Mouse (Mus musculus): ENCODE data around the gene S100b. TPM values are rescaled to one million over a fixed set of nuclear protein-coding genes. Genes with fewer than 3 reads are reported as not detected.
A peak's percentile ranks its signal among the peaks of the same experiment; 100 is the strongest.

The S100b gene
- polyA plus RNA-seq, 1 experiment from 2014 or later: not detected

DNA sequence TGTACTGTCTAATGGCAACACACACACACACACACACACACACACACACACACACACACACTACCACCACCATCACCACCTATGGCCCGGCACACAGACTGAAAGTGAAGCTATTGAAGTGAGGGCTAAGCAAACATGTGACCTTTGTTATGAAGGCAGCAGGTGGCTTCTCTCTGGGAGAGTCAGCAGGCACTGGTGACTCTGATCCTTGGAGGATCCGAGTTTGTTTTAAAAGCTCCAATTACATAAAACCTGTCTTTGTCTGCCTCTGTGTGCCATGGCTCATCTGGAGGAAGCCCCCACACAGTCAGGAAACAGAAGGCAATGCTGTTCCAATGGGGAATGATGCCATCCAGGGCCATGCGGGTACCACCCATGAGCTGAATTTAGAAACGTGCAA lies 7.1 kb upstream of the S100b start:
- Histone ChIP-seq H3K27me3 (ENCODE audit: low read depth, poor library complexity, severe bottlenecking) (no peaks in the 10 kb centered on the region), H3K9me3 (replicated peaks) (no peaks in the 10 kb centered on the region), H3K36me3 (no peaks in the 10 kb centered on the region), H3K27ac (replicated peaks) (no peak overlapping the region), H3K4me1 (peaks cover 23% of the 10 kb centered on the region), H3K4me3 (no peak overlapping the region)
- peak; percentile 17 for DNase-seq (ENCODE audit: low spot score)
- 58% methylated on average over 4 of the region's 4 CpGs for WGBS

DNA sequence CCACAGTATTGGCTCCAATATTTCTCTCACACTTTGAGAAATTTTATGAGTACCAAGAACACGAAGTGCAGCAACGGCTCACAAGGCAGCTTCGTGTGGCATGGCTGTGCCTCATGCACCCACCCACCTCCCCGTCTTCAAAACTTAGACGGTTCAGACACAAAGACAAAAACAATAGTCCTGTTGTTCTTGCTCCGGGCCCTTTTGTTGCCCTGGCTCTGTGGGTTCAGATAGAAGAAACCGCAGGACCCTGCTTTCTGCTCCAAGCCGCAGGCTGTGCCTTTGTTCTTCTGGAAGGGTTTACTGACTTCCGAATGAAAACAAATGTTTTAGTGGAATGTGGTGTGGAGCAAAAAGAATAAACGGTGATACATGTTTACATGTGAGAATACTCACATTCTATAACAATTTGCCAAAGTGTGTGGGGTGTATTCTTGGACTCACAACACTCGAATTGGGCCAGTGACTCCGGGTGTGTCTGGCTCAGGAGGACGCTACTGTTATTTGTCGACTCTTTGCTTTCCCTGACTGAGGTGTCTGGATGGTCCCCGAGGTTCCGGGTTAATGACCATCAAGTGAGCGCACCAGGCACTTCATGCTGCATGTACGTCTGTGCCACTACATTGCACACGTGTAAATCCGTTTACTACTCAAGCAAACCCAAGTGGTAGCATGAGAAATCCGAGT lies 5.5 kb upstream of the S100b start:
- Histone ChIP-seq H3K9me3 (replicated peaks) (no peaks in the 10 kb centered on the region), H3K4me3 (no peak overlapping the region), H3K27me3 (ENCODE audit: low read depth, poor library complexity, severe bottlenecking) (no peaks in the 10 kb centered on the region), H3K27ac (replicated peaks) (peak overlapping the region; percentile 58), H3K4me1 (peaks cover 23% of the 10 kb centered on the region), H3K36me3 (no peaks in the 10 kb centered on the region)
- WGBS: 46% methylated on average over 21 of the region's 21 CpGs
- DNase-seq (ENCODE audit: low spot score): peak; percentile 20

- DNase-seq (ENCODE audit: low spot score): no peak
- no peaks in the 10 kb centered on the region for H3K36me3 ChIP-seq
- H3K4me3 ChIP-seq: no peak overlapping the region
- WGBS: 74% methylated on average over 5 of the region's 5 CpGs
- peak overlapping the region; percentile 58; the same call in 1 of the 2 replicates for H3K27ac ChIP-seq (replicated peaks)
- H3K9me3 ChIP-seq (replicated peaks): no peaks in the 10 kb centered on the region
- no peaks in the 10 kb centered on the region for H3K27me3 ChIP-seq (ENCODE audit: low read depth, poor library complexity, severe bottlenecking)
- H3K4me1 ChIP-seq: peaks cover 23% of the 10 kb centered on the region
These were observed 5.0 kb upstream of the S100b start for GRCm38 (mm10) chr10:76248647-76248968.

GRCm38 (mm10) chr10:76250870-76251269 lies 2.8 kb upstream of the S100b start:
- no peak overlapping the region for H3K4me3 ChIP-seq
- no peaks in the 10 kb centered on the region for H3K27me3 ChIP-seq (ENCODE audit: low read depth, poor library complexity, severe bottlenecking)
- no peak overlapping the region for H3K27ac ChIP-seq (replicated peaks)
- peaks cover 20% of the 10 kb centered on the region for H3K4me1 ChIP-seq
- no peaks in the 10 kb centered on the region for H3K9me3 ChIP-seq (replicated peaks)
- 86% methylated on average over 7 of the region's 7 CpGs for WGBS
- no peaks in the 10 kb centered on the region for H3K36me3 ChIP-seq
- DNase-seq (ENCODE audit: low spot score): no peak

DNA sequence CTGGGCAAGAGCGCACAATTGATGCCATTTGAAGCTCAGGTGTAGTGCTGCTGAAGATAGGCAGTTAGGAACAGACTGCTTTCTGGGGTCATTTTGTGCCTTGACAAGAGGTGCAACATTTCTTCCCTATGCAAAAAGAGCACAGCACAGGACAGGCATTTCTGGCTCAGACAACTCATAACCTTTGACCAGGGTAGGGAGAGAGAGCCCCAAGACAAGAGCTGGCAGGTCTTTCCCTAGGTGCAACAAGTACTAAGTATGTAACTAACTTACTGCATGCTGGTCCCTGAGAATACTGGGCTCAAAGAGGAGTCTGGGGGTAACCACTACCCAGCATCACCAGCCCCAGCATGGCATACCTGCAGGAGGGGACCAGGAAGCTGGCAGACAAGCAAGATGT lies 574 bp upstream of the S100b start:
- no peak for DNase-seq (ENCODE audit: low spot score)
- H3K36me3 ChIP-seq: no peaks in the 10 kb centered on the region
- H3K4me1 ChIP-seq: peaks cover 6% of the 10 kb centered on the region
- H3K9me3 ChIP-seq (replicated peaks): no peaks in the 10 kb centered on the region
- no peak overlapping the region for H3K4me3 ChIP-seq
- H3K27me3 ChIP-seq (ENCODE audit: low read depth, poor library complexity, severe bottlenecking): no peaks in the 10 kb centered on the region
- no peak overlapping the region for H3K27ac ChIP-seq (replicated peaks)
- WGBS: 94% methylated on average over 1 of the region's 1 CpGs

DNA sequence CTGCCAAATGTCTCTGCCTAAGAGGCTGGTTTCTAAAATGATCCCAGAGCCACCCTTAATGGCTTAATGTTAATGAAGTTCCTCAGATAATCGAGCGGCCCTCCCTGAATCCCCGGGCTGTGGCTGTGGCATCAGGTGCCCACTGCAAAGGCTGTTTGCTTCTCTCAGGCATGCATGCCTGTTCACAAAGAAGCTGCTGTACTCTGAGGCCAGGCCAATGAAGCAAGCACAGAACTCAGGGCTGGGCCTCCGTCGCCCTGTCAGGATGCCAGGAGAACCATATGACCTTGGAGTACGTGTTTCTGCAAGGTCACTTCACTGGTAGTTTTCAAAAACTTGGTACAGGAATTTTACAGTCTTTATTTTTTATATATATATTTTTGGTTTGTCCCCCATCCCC lies 2.0 kb downstream of the S100b start:
- Histone ChIP-seq H3K9me3 (replicated peaks) (no peaks in the 10 kb centered on the region), H3K27ac (replicated peaks) (no peak overlapping the region), H3K4me1 (peaks cover 15% of the 10 kb centered on the region), H3K36me3 (no peaks in the 10 kb centered on the region), H3K4me3 (no peak overlapping the region), H3K27me3 (ENCODE audit: low read depth, poor library complexity, severe bottlenecking) (no peaks in the 10 kb centered on the region)
- 89% methylated on average over 6 of the region's 6 CpGs for WGBS
- no peak for DNase-seq (ENCODE audit: low spot score)

DNA sequence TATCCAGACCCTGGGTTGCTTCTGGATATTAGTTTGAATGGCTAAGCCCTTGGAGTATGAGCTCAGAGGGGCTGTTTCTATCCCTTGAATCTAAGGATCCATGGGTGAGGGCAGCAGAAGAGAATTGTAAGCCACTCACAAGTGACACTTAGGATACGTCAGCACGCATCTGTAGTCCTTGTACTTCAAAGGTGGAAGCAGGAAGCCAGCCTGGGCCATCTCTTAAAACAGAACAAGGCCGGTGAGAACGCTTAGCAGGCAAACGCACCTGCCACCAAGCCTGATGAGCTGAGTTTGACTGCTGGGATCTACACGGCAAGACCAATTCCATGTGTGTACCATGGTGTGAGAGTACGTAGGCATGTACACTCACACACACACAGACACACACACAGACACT lies 3.6 kb downstream of the S100b start:
- no peak overlapping the region for H3K4me3 ChIP-seq
- no peaks in the 10 kb centered on the region for H3K9me3 ChIP-seq (replicated peaks)
- no peaks in the 10 kb centered on the region for H3K27me3 ChIP-seq (ENCODE audit: low read depth, poor library complexity, severe bottlenecking)
- H3K27ac ChIP-seq (replicated peaks): no peak overlapping the region
- no peak for DNase-seq (ENCODE audit: low spot score)
- no peaks in the 10 kb centered on the region for H3K36me3 ChIP-seq
- WGBS: 94% methylated on average over 7 of the region's 7 CpGs
- peaks cover 23% of the 10 kb centered on the region for H3K4me1 ChIP-seq

GRCm38 (mm10) chr10:76257719-76258390 lies 4.2 kb downstream of the S100b start:
- no peak for DNase-seq (ENCODE audit: low spot score)
- Histone ChIP-seq H3K36me3 (no peaks in the 10 kb centered on the region), H3K4me3 (no peak overlapping the region), H3K27me3 (ENCODE audit: low read depth, poor library complexity, severe bottlenecking) (no peaks in the 10 kb centered on the region), H3K4me1 (peaks cover 24% of the 10 kb centered on the region), H3K27ac (replicated peaks) (no peak overlapping the region), H3K9me3 (replicated peaks) (no peaks in the 10 kb centered on the region)
- 86% methylated on average over 12 of the region's 12 CpGs for WGBS

- peaks cover 6% of the 10 kb centered on the region; the same call in 1 of the 2 replicates for H3K36me3 ChIP-seq
- peak; percentile 33 for DNase-seq (ENCODE audit: low spot score)
- H3K4me1 ChIP-seq: peaks cover 24% of the 10 kb centered on the region
- peak overlapping the region; percentile 30; the same call in 1 of the 2 replicates for H3K27ac ChIP-seq (replicated peaks)
- no peak overlapping the region for H3K4me3 ChIP-seq
- 77% methylated on average over 18 of the region's 18 CpGs for WGBS
- H3K9me3 ChIP-seq (replicated peaks): no peaks in the 10 kb centered on the region
- no peaks in the 10 kb centered on the region for H3K27me3 ChIP-seq (ENCODE audit: low read depth, poor library complexity, severe bottlenecking)
These were observed 6.0 kb downstream of the S100b start for GRCm38 (mm10) chr10:76259566-76260232.

- WGBS: 59% methylated on average over 11 of the region's 11 CpGs
- H3K27me3 ChIP-seq (ENCODE audit: low read depth, poor library complexity, severe bottlenecking): no peaks in the 10 kb centered on the region
- H3K4me3 ChIP-seq: no peak overlapping the region
- peaks cover 13% of the 10 kb centered on the region for H3K36me3 ChIP-seq
- no peaks in the 10 kb centered on the region for H3K9me3 ChIP-seq (replicated peaks)
- H3K27ac ChIP-seq (replicated peaks): peak overlapping the region; percentile 30; the same call in 1 of the 2 replicates
- H3K4me1 ChIP-seq: peaks cover 24% of the 10 kb centered on the region
- peak; percentile 26 for DNase-seq (ENCODE audit: low spot score)
These were observed 6.9 kb downstream of the S100b start for GRCm38 (mm10) chr10:76260358-76261059.

DNA sequence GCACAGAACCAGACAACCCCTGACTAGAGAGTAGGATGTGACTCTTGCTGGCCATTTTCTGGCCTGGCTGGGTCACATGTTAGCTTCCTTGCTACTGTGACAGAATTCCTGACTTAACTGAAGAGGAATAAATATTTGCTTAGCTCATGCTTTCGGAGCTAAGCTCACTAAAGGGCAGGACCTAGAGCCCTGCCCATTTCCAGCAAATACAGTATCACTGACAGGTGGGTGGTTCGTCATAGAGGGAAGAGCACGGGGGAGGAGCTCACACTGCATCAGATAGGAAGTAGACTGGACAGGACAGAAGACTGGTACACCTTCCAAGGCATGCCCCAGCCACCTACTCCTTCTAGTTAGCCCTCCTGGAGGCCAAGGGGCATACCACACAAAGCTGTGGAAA lies 7.8 kb downstream of the S100b start:
- whole genome bisulfite sequencing: 83% methylated on average over 3 of the region's 3 CpGs
- Histone ChIP-seq H3K9me3 (replicated peaks) (no peaks in the 10 kb centered on the region), H3K27me3 (ENCODE audit: low read depth, poor library complexity, severe bottlenecking) (no peaks in the 10 kb centered on the region), H3K36me3 (peaks cover 22% of the 10 kb centered on the region), H3K27ac (replicated peaks) (no peak overlapping the region; the same call in 1 of the 2 replicates), H3K4me3 (no peak overlapping the region), H3K4me1 (peaks cover 24% of the 10 kb centered on the region)
- no peak for DNase-seq (ENCODE audit: low spot score)

DNA sequence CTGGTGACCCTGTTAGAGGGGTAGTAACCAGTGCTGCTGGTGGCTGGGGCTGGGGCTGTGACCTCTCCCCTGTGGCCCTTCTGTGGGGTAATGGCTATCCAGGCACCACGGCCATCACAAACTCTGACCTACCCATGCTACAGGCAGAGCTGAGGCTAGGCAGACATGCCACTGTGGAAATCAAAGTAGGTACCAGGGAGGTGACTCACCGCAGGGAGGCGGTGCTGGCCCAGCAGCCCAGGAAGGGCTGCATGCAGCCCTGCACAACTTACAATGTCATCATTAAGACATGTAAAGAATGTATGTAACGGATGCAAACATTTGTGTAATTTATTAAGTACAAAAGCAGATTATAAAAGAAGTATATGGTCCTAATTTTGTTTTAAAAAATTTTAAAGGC lies 8.8 kb downstream of the S100b start:
- no peak overlapping the region for H3K4me3 ChIP-seq
- 64% methylated on average over 4 of the region's 4 CpGs for WGBS
- H3K27me3 ChIP-seq (ENCODE audit: low read depth, poor library complexity, severe bottlenecking): no peaks in the 10 kb centered on the region
- H3K9me3 ChIP-seq (replicated peaks): no peaks in the 10 kb centered on the region
- no peak for DNase-seq (ENCODE audit: low spot score)
- H3K27ac ChIP-seq (replicated peaks): no peak overlapping the region
- H3K4me1 ChIP-seq: peaks cover 24% of the 10 kb centered on the region
- H3K36me3 ChIP-seq: peaks cover 27% of the 10 kb centered on the region
